16 mouse cellular contexts compared by ENCODE assay signal in the genomic region with DNA sequence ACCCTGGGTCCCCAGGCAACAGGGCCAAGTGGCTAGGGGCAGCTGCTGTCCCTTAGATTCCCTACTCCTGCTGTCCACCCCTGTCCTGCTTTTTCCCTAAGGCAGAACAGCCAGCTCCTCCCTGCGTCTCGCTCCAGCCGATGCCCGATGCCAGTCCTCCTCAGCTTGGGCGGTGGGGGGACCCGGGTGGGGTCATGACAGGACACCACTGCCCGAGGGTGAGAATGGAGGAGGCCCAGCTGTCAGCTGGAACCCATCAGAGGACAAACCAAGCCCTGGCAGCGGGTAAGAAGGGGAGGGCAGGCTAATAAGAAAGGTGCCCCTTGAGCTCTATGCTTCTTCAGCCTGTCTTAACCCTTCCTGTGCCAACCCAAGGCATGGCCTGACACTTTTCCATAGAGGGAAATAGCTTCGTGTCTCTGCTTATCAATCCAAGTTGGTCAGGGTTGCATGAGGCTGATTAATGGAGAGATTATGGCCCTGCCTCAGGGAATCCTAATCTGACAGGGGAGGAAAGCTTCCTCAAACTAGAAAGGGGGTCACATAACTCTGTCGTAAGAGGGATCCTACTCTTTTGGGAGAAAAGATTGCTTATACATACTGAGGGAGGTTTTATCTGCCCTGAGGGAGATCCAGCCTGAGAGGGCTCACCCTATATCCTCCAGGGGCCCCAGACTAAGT. TPM values are rescaled to one million over a fixed set of nuclear protein-coding genes. Genes with fewer than 3 reads are reported as not detected.
A peak's percentile ranks its signal among the peaks of the same experiment; 100 is the strongest.
DNase-seq lines count a peak whose midpoint lies in the region; ATAC-seq and TF ChIP-seq lines count a peak whose summit lies in the region.
"Had no signal": no experiment of that assay in that cellular context is flagged by ENCODE, and none has a peak within 500 bp of the region (broad histone marks: within the 10 kb centered on the region; RNA-seq: fewer than 3 reads in every experiment).

No protein-coding gene starts in this region.

- H3K4me3 ChIP-seq in hindbrain, postnatal 0 days (ENCODE audit: low read length): no peak overlapping the region
- no peak overlapping the region for H3K4me3 ChIP-seq in hindbrain, embryonic 11.5 days (ENCODE audit: low read depth, low read length)
- H3K4me3 ChIP-seq in lung, embryonic 15.5 days: no peak overlapping the region
- no peak overlapping the region for H3K4me3 ChIP-seq in lung, adult 2 months (replicated peaks; ENCODE audit: extremely low read depth, low read depth, low read length)
- H3K4me3 ChIP-seq: embryonic facial prominence, embryonic 15.5 days; forebrain, embryonic 13.5 days; liver, embryonic 15.5 days; midbrain, embryonic 10.5 days had no signal

- H3K4me2 ChIP-seq in hindbrain, postnatal 0 days (ENCODE audit: low read depth, low read length): no peak overlapping the region
- no peak overlapping the region for H3K4me2 ChIP-seq in hindbrain, embryonic 11.5 days (replicated peaks; ENCODE audit: low read depth, low read length)
- H3K4me2 ChIP-seq in lung, embryonic 15.5 days: no peak overlapping the region
- H3K4me2 ChIP-seq: embryonic facial prominence, embryonic 15.5 days; forebrain, embryonic 13.5 days; liver, embryonic 15.5 days had no signal

- WGBS in hindbrain, postnatal 0 days: 48% methylated on average over 10 of the region's 10 CpGs
- WGBS in hindbrain, embryonic 11.5 days: 69% methylated on average over 10 of the region's 10 CpGs
- 38% methylated on average over 10 of the region's 10 CpGs for WGBS in lung, embryonic 15.5 days
- 68% methylated on average over 10 of the region's 10 CpGs for WGBS in lung, adult 2 months

- DNase-seq in cerebellum, postnatal 10 days: peak; percentile 68 to 79
- DNase-seq in hindbrain, postnatal 0 days (ENCODE audit: low spot score): peak; percentile 45
- DNase-seq in hindbrain, embryonic 11.5 days (ENCODE audit: low spot score): no peak
- DNase-seq in lung, adult 2 months: no peak
- peak; percentile 80 for DNase-seq in lung, postnatal 10 days
- DNase-seq in layer of hippocampus, adult 18-20 months (ENCODE audit: low spot score in 2 of 2): no peak
- DNase-seq: adrenal gland, adult 8-10 months had no signal

- H3K27me3 ChIP-seq in hindbrain, postnatal 0 days (ENCODE audit: insufficient read depth, low read length): no peaks in the 10 kb centered on the region
- H3K27me3 ChIP-seq in hindbrain, embryonic 11.5 days (ENCODE audit: control insufficient read depth, insufficient read depth, low read length): no peaks in the 10 kb centered on the region
- no peaks in the 10 kb centered on the region for H3K27me3 ChIP-seq in lung, embryonic 15.5 days
- H3K27me3 ChIP-seq: embryonic facial prominence, embryonic 15.5 days; forebrain, embryonic 13.5 days had no signal

- no peak for TF ChIP-seq CTCF in hindbrain, postnatal 0 days (IDR thresholded peaks at IDR 0.05; ENCODE audit: low read depth)
- no peak for TF ChIP-seq CTCF in lung, adult 2 months (IDR thresholded peaks at IDR 0.05; ENCODE audit: insufficient read depth, low read length)

- H3K36me3 ChIP-seq in hindbrain, postnatal 0 days (ENCODE audit: insufficient read depth, low read length): no peaks in the 10 kb centered on the region
- H3K36me3 ChIP-seq in hindbrain, embryonic 11.5 days (ENCODE audit: control insufficient read depth, insufficient read depth, low read length): no peaks in the 10 kb centered on the region
- H3K36me3 ChIP-seq in lung, embryonic 15.5 days: no peaks in the 10 kb centered on the region
- H3K36me3 ChIP-seq: embryonic facial prominence, embryonic 15.5 days; liver, embryonic 15.5 days; midbrain, embryonic 10.5 days had no signal

- ATAC-seq in cerebellum, adult (ENCODE audit: insufficient number of reproducible peaks, low FRiP score, low TSS enrichment): no peak
- ATAC-seq in hindbrain, postnatal 0 days: 0 out of 2 replicates have a peak, but pooled peaks have one; percentile 13
- ATAC-seq in hindbrain, embryonic 11.5 days (ENCODE audit: low FRiP score): no peak
- ATAC-seq in lung, embryonic 15.5 days (ENCODE audit: borderline replicate concordance, extremely low read depth, low FRiP score, low TSS enrichment): no peak
- ATAC-seq: forebrain, embryonic 13.5 days had no signal

- H3K27ac ChIP-seq in hindbrain, postnatal 0 days: no peak overlapping the region
- H3K27ac ChIP-seq in hindbrain, embryonic 11.5 days (ENCODE audit: low read depth, low read length): no peak overlapping the region
- H3K27ac ChIP-seq in lung, embryonic 15.5 days: 0 out of 2 replicates have a peak overlapping the region, but pooled peaks have one; percentile 3
- H3K27ac ChIP-seq: embryonic facial prominence, embryonic 15.5 days; forebrain, embryonic 13.5 days; liver, embryonic 15.5 days; midbrain, embryonic 10.5 days had no signal

- H3K4me1 ChIP-seq in hindbrain, postnatal 0 days (ENCODE audit: insufficient read depth, low read length): peaks cover 16% of the 10 kb centered on the region; the same call in 1 of the 2 replicates
- H3K4me1 ChIP-seq in hindbrain, embryonic 11.5 days (replicated peaks; ENCODE audit: control insufficient read depth, insufficient read depth, low read length): no peaks in the 10 kb centered on the region
- H3K4me1 ChIP-seq in lung, embryonic 15.5 days: peaks cover 34% of the 10 kb centered on the region
- peaks cover 3% of the 10 kb centered on the region; the same call in 1 of the 2 replicates for H3K4me1 ChIP-seq in lung, adult 2 months (ENCODE audit: control insufficient read depth, insufficient read depth, low read length)

- no peak overlapping the region for H3K9ac ChIP-seq in hindbrain, postnatal 0 days (replicated peaks; ENCODE audit: low read length)
- H3K9ac ChIP-seq in hindbrain, embryonic 11.5 days (ENCODE audit: low read depth, low read length): no peak overlapping the region
- H3K9ac ChIP-seq in lung, embryonic 15.5 days: no peak overlapping the region
- H3K9ac ChIP-seq: embryonic facial prominence, embryonic 15.5 days; forebrain, embryonic 13.5 days; liver, embryonic 15.5 days had no signal

- no peaks in the 10 kb centered on the region for H3K9me3 ChIP-seq in hindbrain, postnatal 0 days (ENCODE audit: low read length)
- no peaks in the 10 kb centered on the region for H3K9me3 ChIP-seq in hindbrain, embryonic 11.5 days (ENCODE audit: control insufficient read depth, low read length)
- no peaks in the 10 kb centered on the region for H3K9me3 ChIP-seq in lung, embryonic 15.5 days
- H3K9me3 ChIP-seq: embryonic facial prominence, embryonic 15.5 days; forebrain, embryonic 13.5 days; liver, embryonic 15.5 days; midbrain, embryonic 10.5 days had no signal

- TF ChIP-seq POLR2A in lung, adult 2 months (IDR thresholded peaks at IDR 0.05; ENCODE audit: borderline replicate concordance, extremely low read depth, low read depth, low read length): no peak

RNA-seq across cellular contexts. Expression of a gene that starts 27.5 kb away (rescaled TPM):
- not detected in 2 replicates for total RNA-seq in hindbrain, postnatal 0 days (2014; rRNA removed)
- polyA plus RNA-seq in hindbrain, postnatal 0 days (2015; fragmentation: Nextera tagmentation; extraction: Ambion mirVana): 0.51 and 0.64 TPM in 2 replicates
- polyA plus RNA-seq in hindbrain, embryonic 11.5 days (2014; fragmentation: Nextera tagmentation; extraction: Ambion mirVana): 0.32 and 0.37 TPM in 2 replicates
- not detected in 2 replicates for polyA plus RNA-seq in lung, embryonic 15.5 days (2015; fragmentation: Nextera tagmentation; extraction: Ambion mirVana)
- not detected in 2 replicates for polyA plus RNA-seq in lung, adult 2 months (2012; rRNA removed)
- not detected for total RNA-seq in layer of hippocampus, adult 18-20 months (2021)
- total RNA-seq: adrenal gland, adult 8-10 months; granulocyte monocyte progenitor cell, adult 5-6 weeks had no signal
- polyA plus RNA-seq: embryonic facial prominence, embryonic 15.5 days; limb, embryonic 11.5 days; liver, embryonic 15.5 days; thymus, postnatal 0 days had no signal

Comparison
In these comparisons a context has a peak if more than half of its experiments do, and no peak if none do; other contexts are left out.
1. DNase-seq: peak in cerebellum, postnatal 10 days (2 of 2), hindbrain, postnatal 0 days (single experiment) and lung, postnatal 10 days (single experiment); none in hindbrain, embryonic 11.5 days (single experiment), lung, adult 2 months (single experiment) and layer of hippocampus, adult 18-20 months (0 of 2).